Mouse (Mus musculus): ENCODE data around the gene Gm8332.
"Not testable (repeated sequence)": the region's sequence is repeated elsewhere in the genome, so short reads cannot be mapped to it uniquely, and the experiment has no call there.

GRCm38 (mm10) chr12:88250000-88250399, at the start of gene Gm8332:
- not testable (repeated sequence) for TF ChIP-seq POLR2A, CTCF (IDR thresholded peaks at IDR 0.05; ENCODE audit: extremely low read depth, insufficient read depth, low read length)
